Mouse (Mus musculus) spleen, adult 12 weeks (tissue): ENCODE data around the gene Hadha.

Experiments
- DNase-seq: peaks from one replicate; pipeline ENCODE4 v3.0.0; 2022; ENCODE audit warnings: low spot score

The Hadha gene

GRCm38 (mm10) chr5:30111771-30112170, 43.2 kb downstream of the Hadha start:
- DNase-seq, result no peak

- no peak for DNase-seq
Measured at GRCm38 (mm10) chr5:30111126-30111525, 43.8 kb downstream of the Hadha start.

GRCm38 (mm10) chr5:30110371-30111060, 44.4 kb downstream of the Hadha start:
- no peak for DNase-seq

GRCm38 (mm10) chr5:30109899-30110298, 45.1 kb downstream of the Hadha start:
- DNase-seq, result no peak

- DNase-seq, result no peak
Measured at GRCm38 (mm10) chr5:30108233-30108632, 46.7 kb downstream of the Hadha start.

GRCm38 (mm10) chr5:30107611-30108041, 47.3 kb downstream of the Hadha start:
- DNase-seq, result no peak

- no peak for DNase-seq
Measured at GRCm38 (mm10) chr5:30107186-30107585, 47.8 kb downstream of the Hadha start.

GRCm38 (mm10) chr5:30106756-30107155, 48.2 kb downstream of the Hadha start:
- no peak for DNase-seq

- DNase-seq, result no peak
Measured at GRCm38 (mm10) chr5:30105668-30106300, 49.2 kb downstream of the Hadha start, which contains the start of gene 3110082J24Rik. TSS of gene 3110082J24Rik (minus strand) at chr5:30106086.

- no peak for DNase-seq
Measured at GRCm38 (mm10) chr5:30104841-30105667, 49.9 kb downstream of the Hadha start, which contains the start of gene Garem2. TSS of gene Garem2 (plus strand) at chr5:30105161.

- no peak for DNase-seq
Measured at GRCm38 (mm10) chr5:30104339-30104738, 50.6 kb downstream of the Hadha start.

GRCm38 (mm10) chr5:30103340-30103739, 51.6 kb downstream of the Hadha start:
- no peak for DNase-seq

- no peak for DNase-seq
Measured at GRCm38 (mm10) chr5:30098260-30098659, 56.7 kb downstream of the Hadha start.

- DNase-seq, result no peak
Measured at GRCm38 (mm10) chr5:30095731-30096130, 59.2 kb downstream of the Hadha start.

GRCm38 (mm10) chr5:30094399-30094798, 60.6 kb downstream of the Hadha start:
- DNase-seq, result no peak

- no peak for DNase-seq
Measured at GRCm38 (mm10) chr5:30092701-30093100, 62.3 kb downstream of the Hadha start.

- peak; percentile 66 for DNase-seq
Measured at GRCm38 (mm10) chr5:30072825-30073821, 81.8 kb downstream of the Hadha start, which contains the start of gene Tyms. TSS of gene Tyms (minus strand) at chr5:30073617.

- no peak for DNase-seq
Measured at GRCm38 (mm10) chr5:30072377-30072776, 82.6 kb downstream of the Hadha start.

- DNase-seq, result no peak
Measured at GRCm38 (mm10) chr5:30071677-30072076, 83.3 kb downstream of the Hadha start.
